Mouse (Mus musculus) lung, postnatal 0 days (tissue): ENCODE data around the gene Fbxo31. TPM values are rescaled to one million over a fixed set of nuclear protein-coding genes. Genes with fewer than 3 reads are reported as not detected.
A peak's percentile ranks its signal among the peaks of the same experiment; 100 is the strongest.

Experiments used
- ATAC-seq: fragments of 200-750 bp; cut with Nextera tagmentation; 2 replicates; pipeline ENCODE4 v1.8.0; 2017; ENCODE audit warnings: moderate library complexity
- DNase-seq: peaks from one replicate; pipeline ENCODE4 v3.0.0-alpha.2; 2016; ENCODE audit warnings: low spot score
- H3K27ac ChIP-seq: fragments of 300-500 bp; sonication (generic); 2 replicates; pipeline ENCODE4 v1.5.1; 2014; ENCODE audit warnings: antibody characterized with exemption, mild to moderate bottlenecking, low read length, mixed read lengths
- H3K27me3 ChIP-seq: fragments of 300-500 bp; sonication (generic); replicated peaks from 2 replicates; pipeline ENCODE4 v1.6.1; 2014; ENCODE audit warnings: low read length, mixed read lengths; ENCODE audit not compliant: insufficient read depth
- H3K36me3 ChIP-seq: fragments of 300-500 bp; sonication (generic); 2 replicates; pipeline ENCODE4 v1.6.1; 2014; ENCODE audit warnings: low read length, mixed read lengths; ENCODE audit not compliant: insufficient read depth
- H3K4me1 ChIP-seq: fragments of 300-500 bp; sonication (generic); 2 replicates; pipeline ENCODE4 v1.6.1; 2014; ENCODE audit warnings: antibody characterized with exemption, low read depth, low read length, mixed read lengths; ENCODE audit not compliant: insufficient read depth
- H3K4me2 ChIP-seq: fragments of 300-500 bp; sonication (generic); replicated peaks from 2 replicates; pipeline ENCODE4 v1.6.1; 2014; ENCODE audit warnings: low read depth, mild to moderate bottlenecking, low read length, moderate library complexity, mixed read lengths
- H3K4me3 ChIP-seq: fragments of 300-500 bp; sonication (generic); 2 replicates; pipeline ENCODE4 v1.5.1; 2014; ENCODE audit warnings: low read depth, low read length
- H3K9ac ChIP-seq: fragments of 300-500 bp; sonication (generic); replicated peaks from 2 replicates; pipeline ENCODE4 v1.6.1; 2014; ENCODE audit warnings: low read depth, mild to moderate bottlenecking
- H3K9me3 ChIP-seq: fragments of 300-500 bp; sonication (generic); 2 replicates; pipeline ENCODE4 v1.6.1; 2016; ENCODE audit warnings: low read length, mixed read lengths
- CTCF ChIP-seq: IDR thresholded peaks from 2 replicates; pipeline ENCODE4 v1.5.1; 2016; ENCODE audit warnings: antibody characterized with exemption, mild to moderate bottlenecking
- EP300 ChIP-seq: IDR thresholded peaks from 2 replicates; pipeline ENCODE4 v1.6.1; 2016; ENCODE audit warnings: antibody characterized with exemption, mild to moderate bottlenecking, control low read depth
- WGBS: fragments of 180-500 bp; shearing (Covaris S2); extraction: QIAGEN DNeasy Blood & Tissue Kit; methylation state at CpG from one replicate; pipeline ENCODE4 v1.1.7; 2014; 5-methylcytosine and 5-hydroxymethylcytosine counted together
- polyA plus RNA-seq: library from polyadenylated mRNA; unstranded; fragments of >200 nt; fragmentation: Nextera tagmentation; extraction: Ambion mirVana; gene quantifications from 2 replicates; pipeline ENCODE4 v1.2.1, GENCODE M21; 2015

The Fbxo31 gene
- polyA plus RNA-seq, result 12.1 and 13.9 TPM in 2 replicates

- H3K27me3 ChIP-seq, result no peaks in the 10 kb centered on the region
- ATAC-seq (peak; percentile 91), DNase-seq (peak; percentile 96)
- 2% methylated on average over 57 of the region's 63 CpGs for WGBS
- peak within 1 kb of the TSS; percentile 66 for H3K9ac ChIP-seq
- H3K4me1 ChIP-seq, result peaks cover 21% of the 10 kb centered on the region
- no peaks in the 10 kb centered on the region for H3K36me3 ChIP-seq
- H3K9me3 ChIP-seq, result no peaks in the 10 kb centered on the region
- peak within 1 kb of the TSS; percentile 95 for H3K4me2 ChIP-seq
- H3K27ac ChIP-seq, result peak within 1 kb of the TSS; percentile 84
- H3K4me3 ChIP-seq, result peak within 1 kb of the TSS; percentile 82
- TF ChIP-seq EP300 (no peak), CTCF (no peak)
These were observed at the start of gene Fbxo31 for GRCm38 (mm10) chr8:121578676-121579451. TSS of gene Fbxo31 (minus strand) at chr8:121578806.

- peaks cover 31% of the 10 kb centered on the region for H3K4me1 ChIP-seq
- no peak overlapping the region for H3K4me2 ChIP-seq
- no peak overlapping the region for H3K9ac ChIP-seq
- 90% methylated on average over 8 of the region's 8 CpGs for WGBS
- H3K27ac ChIP-seq, result no peak overlapping the region
- DNase-seq (no peak), ATAC-seq (no peak)
- H3K27me3 ChIP-seq, result no peaks in the 10 kb centered on the region
- TF ChIP-seq EP300 (no peak), CTCF (no peak)
- H3K9me3 ChIP-seq, result no peaks in the 10 kb centered on the region
- 0 out of 2 replicates have a peak, but pooled peaks cover 3% of the 10 kb centered on the region for H3K36me3 ChIP-seq
- H3K4me3 ChIP-seq, result no peak overlapping the region
These were observed 44.4 kb upstream of the Fbxo31 start for GRCm38 (mm10) chr8:121623043-121623442.

- WGBS, result 65% methylated on average over 1 of the region's 1 CpGs
These were observed 43.3 kb upstream of the Fbxo31 start for GRCm38 (mm10) chr8:121621879-121622278.

DNA sequence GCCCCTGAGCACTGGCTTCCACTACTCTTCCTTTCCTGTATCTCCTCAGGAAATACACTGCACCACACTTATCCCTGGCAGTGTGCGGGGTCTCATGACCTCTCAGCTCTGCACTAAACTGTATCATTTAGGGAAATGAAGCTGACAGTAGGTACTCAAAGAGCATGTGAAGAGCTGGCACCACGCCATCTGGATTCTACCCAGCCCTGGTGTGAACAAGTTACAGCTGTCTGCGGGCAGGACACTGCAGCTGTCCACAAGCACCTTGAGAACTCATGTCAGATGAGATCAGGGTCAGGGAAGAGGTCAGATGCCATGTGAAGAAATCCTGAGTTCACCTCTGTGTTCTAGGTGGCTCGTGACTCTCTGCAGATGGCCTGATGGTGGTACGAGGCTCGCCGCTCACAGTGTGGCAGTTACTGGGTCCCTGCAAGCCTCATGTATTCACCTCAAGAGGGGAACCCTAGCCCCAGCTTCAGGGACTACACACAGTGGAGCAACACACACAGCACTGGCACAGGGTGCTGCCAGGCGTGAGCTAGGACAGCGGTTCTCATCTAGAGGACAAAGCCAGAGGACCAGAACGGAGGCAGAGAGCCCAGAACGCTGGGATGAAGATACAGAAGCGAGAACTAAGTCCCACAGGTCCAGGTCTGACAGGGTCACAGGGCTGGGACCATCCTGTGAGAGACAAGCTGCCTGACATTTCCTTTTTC is 42.4 kb upstream of the Fbxo31 start:
- peak; percentile 6; the same call in 1 of the 2 replicates for ATAC-seq
- no peaks in the 10 kb centered on the region for H3K27me3 ChIP-seq
- H3K4me1 ChIP-seq, result peaks cover 34% of the 10 kb centered on the region
- no peaks in the 10 kb centered on the region for H3K9me3 ChIP-seq
- H3K9ac ChIP-seq, result no peak overlapping the region
- H3K4me2 ChIP-seq, result no peak overlapping the region
- H3K27ac ChIP-seq, result 0 out of 2 replicates have a peak overlapping the region, but pooled peaks have one; percentile 84
- 52% methylated on average over 12 of the region's 12 CpGs for WGBS
- DNase-seq, result peak; percentile 25
- TF ChIP-seq CTCF, result no peak
- TF ChIP-seq EP300, result no peak
- no peak overlapping the region for H3K4me3 ChIP-seq
- H3K36me3 ChIP-seq, result no peaks in the 10 kb centered on the region

More at GRCm38 (mm10) chr8:121621879-121622278, 43.3 kb upstream of the Fbxo31 start:
- Histone ChIP-seq H3K9ac (no peak overlapping the region), H3K36me3 (no peaks in the 10 kb centered on the region), H3K4me3 (no peak overlapping the region), H3K27me3 (no peaks in the 10 kb centered on the region), H3K4me2 (no peak overlapping the region), H3K9me3 (no peaks in the 10 kb centered on the region), H3K27ac (no peak overlapping the region), H3K4me1 (peaks cover 34% of the 10 kb centered on the region)
- TF ChIP-seq EP300 (no peak), CTCF (peak; percentile 58)
- no peak for ATAC-seq
- DNase-seq, result peak; percentile 34

DNA sequence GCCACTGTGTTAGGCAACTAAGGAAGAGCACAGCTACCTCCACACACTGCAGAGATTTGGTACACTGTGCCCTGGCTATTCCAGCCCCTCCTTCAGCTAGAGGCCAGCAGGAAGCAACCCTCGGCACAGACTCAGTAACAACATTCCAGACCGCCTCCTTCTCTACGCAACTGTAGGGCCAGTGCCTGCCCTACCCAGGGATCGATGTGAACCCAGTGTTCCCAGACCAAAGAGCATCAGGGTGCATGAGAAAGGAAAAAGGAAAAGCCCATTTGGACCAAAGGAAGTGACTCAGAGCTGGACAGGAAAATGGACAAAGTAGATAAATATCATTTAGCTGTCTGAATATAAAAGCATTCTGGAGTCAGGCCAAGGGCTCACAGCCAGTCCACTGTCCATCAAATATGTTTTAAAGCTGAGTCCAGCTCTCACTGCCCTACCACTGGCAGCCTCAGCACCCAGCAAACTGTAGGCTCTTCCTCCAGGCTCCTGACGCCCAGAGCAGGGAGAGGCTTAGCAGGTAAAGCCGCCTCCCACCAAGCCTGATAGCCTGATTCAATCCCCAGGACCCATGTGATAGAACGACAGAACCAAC is 40.9 kb upstream of the Fbxo31 start:
- 12% methylated on average over 7 of the region's 7 CpGs for WGBS
- H3K4me1 ChIP-seq, result peaks cover 34% of the 10 kb centered on the region
- ATAC-seq (peak; percentile 94), DNase-seq (peak; percentile 92)
- H3K36me3 ChIP-seq, result no peaks in the 10 kb centered on the region
- 0 out of 2 replicates have a peak overlapping the region, but pooled peaks have one; percentile 8 for H3K4me2 ChIP-seq
- peak overlapping the region; percentile 84 for H3K27ac ChIP-seq
- H3K9ac ChIP-seq, result no peak overlapping the region
- H3K9me3 ChIP-seq, result no peaks in the 10 kb centered on the region
- peak; percentile 99 for TF ChIP-seq EP300
- no peak for TF ChIP-seq CTCF
- H3K27me3 ChIP-seq, result no peaks in the 10 kb centered on the region
- no peak overlapping the region for H3K4me3 ChIP-seq

DNA sequence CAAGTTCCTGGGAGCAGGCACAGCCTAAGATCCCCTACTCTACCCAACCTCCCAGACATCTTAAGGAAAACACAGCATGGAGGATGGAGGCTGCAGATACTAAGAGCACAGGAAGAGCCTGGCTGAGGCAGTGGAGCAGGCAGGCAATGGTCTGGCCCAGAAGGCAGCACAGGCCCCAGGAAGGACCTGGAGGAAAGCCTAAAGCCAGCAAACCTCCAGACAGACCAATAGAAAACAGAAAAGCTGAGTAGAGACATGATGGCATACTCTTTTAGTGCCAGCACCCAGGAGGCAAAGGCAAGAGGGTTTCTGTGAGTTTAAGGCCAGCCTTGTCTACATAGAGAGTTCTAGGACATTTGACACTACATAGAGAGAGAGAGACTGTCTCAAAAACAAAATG is 34.8 kb upstream of the Fbxo31 start:
- H3K27me3 ChIP-seq, result no peaks in the 10 kb centered on the region
- H3K4me2 ChIP-seq, result no peak overlapping the region
- TF ChIP-seq CTCF, result no peak
- no peak for TF ChIP-seq EP300
- no peaks in the 10 kb centered on the region; the same call in 1 of the 2 replicates for H3K36me3 ChIP-seq
- H3K4me3 ChIP-seq, result no peak overlapping the region
- ATAC-seq (no peak), DNase-seq (no peak)
- peaks cover 6% of the 10 kb centered on the region; the same call in 1 of the 2 replicates for H3K4me1 ChIP-seq
- H3K27ac ChIP-seq, result no peak overlapping the region
- H3K9me3 ChIP-seq, result no peaks in the 10 kb centered on the region
- no peak overlapping the region for H3K9ac ChIP-seq
